Mouse (Mus musculus) gastrocnemius, postnatal 4 days (tissue): ENCODE results near the gene Ntrk3. TPM values are rescaled to one million over a fixed set of nuclear protein-coding genes. Genes with fewer than 3 reads are reported as not detected.

Source experiments
- DNase-seq, 2 experiments: peaks; one replicate each; pipeline ENCODE4 v3.0.0; 2021 to 2022; ENCODE audit warnings: low spot score in 2 of 2, mixed read lengths in 2 of 2
- total RNA-seq, 2 experiments: library from RNA; stranded (reverse); gene quantifications; 2 replicates each; pipeline ENCODE4 v1.2.3; 2021

Ntrk3 gene
- total RNA-seq, 2 experiments from 2014 or later: 6.0 to 7.6 TPM

GRCm38 (mm10) chr7:78579461-78580234 is 158.2 kb downstream of the Ntrk3 start:
- DNase-seq: no peak

GRCm38 (mm10) chr7:78578461-78579359 is 159.1 kb downstream of the Ntrk3 start:
- DNase-seq: no peak

GRCm38 (mm10) chr7:78578111-78578460 is 159.7 kb downstream of the Ntrk3 start:
- no peak for DNase-seq

- no peak for DNase-seq
Measured at GRCm38 (mm10) chr7:78577462-78578110, 160.2 kb downstream of the Ntrk3 start.

- DNase-seq: peak in 1 of 2 experiments; percentile 46
Measured at GRCm38 (mm10) chr7:78576706-78577461, 160.9 kb downstream of the Ntrk3 start.

- DNase-seq: no peak
Measured at GRCm38 (mm10) chr7:78576169-78576568, 161.6 kb downstream of the Ntrk3 start.

GRCm38 (mm10) chr7:78575556-78575955 is 162.3 kb downstream of the Ntrk3 start:
- DNase-seq: no peak

GRCm38 (mm10) chr7:78571196-78571595 is 166.6 kb downstream of the Ntrk3 start:
- DNase-seq: no peak

- DNase-seq: no peak
Measured at GRCm38 (mm10) chr7:78569255-78569618, 168.6 kb downstream of the Ntrk3 start.

- DNase-seq: peak in 1 of 2 experiments; percentile 61
Measured at GRCm38 (mm10) chr7:78568411-78569254, 169.2 kb downstream of the Ntrk3 start.

- no peak for DNase-seq
Measured at GRCm38 (mm10) chr7:78566617-78567016, 171.2 kb downstream of the Ntrk3 start.

- DNase-seq: no peak
Measured at GRCm38 (mm10) chr7:78565386-78565785, 172.4 kb downstream of the Ntrk3 start.

- DNase-seq: no peak
Measured at GRCm38 (mm10) chr7:78558503-78558902, 179.3 kb downstream of the Ntrk3 start.

- no peak for DNase-seq
Measured at GRCm38 (mm10) chr7:78555532-78555931, 182.3 kb downstream of the Ntrk3 start.

GRCm38 (mm10) chr7:78549461-78549860 is 188.4 kb downstream of the Ntrk3 start:
- no peak for DNase-seq

- DNase-seq: no peak
Measured at GRCm38 (mm10) chr7:78548721-78549120, 189.1 kb downstream of the Ntrk3 start.

- no peak for DNase-seq
Measured at GRCm38 (mm10) chr7:78546551-78546950, 191.3 kb downstream of the Ntrk3 start.

GRCm38 (mm10) chr7:78542468-78542867 is 195.3 kb downstream of the Ntrk3 start:
- DNase-seq: no peak

- DNase-seq: no peak
Measured at GRCm38 (mm10) chr7:78530286-78530685, 207.5 kb downstream of the Ntrk3 start.

- DNase-seq: no peak
Measured at GRCm38 (mm10) chr7:78528008-78528407, 209.8 kb downstream of the Ntrk3 start.
